Mouse (Mus musculus) E14TG2a.4 (cell line): ENCODE results near the gene Ankrd10.

Experiments
- H3K27me3 ChIP-seq: 2 replicates; pipeline ENCODE4 v1.6.1; 2014; ENCODE audit warnings: low read length, control low read depth; ENCODE audit not compliant: insufficient read depth
- H3K36me3 ChIP-seq: 2 replicates; pipeline ENCODE4 v1.6.1; 2014; ENCODE audit warnings: low read length, control low read depth; ENCODE audit not compliant: insufficient read depth
- H3K4me1 ChIP-seq: replicated peaks from 2 replicates; pipeline ENCODE4 v1.6.1; 2014; ENCODE audit warnings: low read depth, low read length, control low read depth
- H3K4me3 ChIP-seq: replicated peaks from 2 replicates; pipeline ENCODE4 v1.5.1; 2014; ENCODE audit warnings: mild to moderate bottlenecking, low read length
- H3K9me3 ChIP-seq: 2 replicates; pipeline ENCODE4 v1.6.1; 2014; ENCODE audit warnings: low read length, control low read depth
- CTCF ChIP-seq: conservative IDR thresholded peaks from 2 replicates; pipeline ENCODE4 v1.5.1; 2014; ENCODE audit warnings: low read length
- NANOG ChIP-seq: IDR thresholded peaks from 2 replicates; pipeline ENCODE4 v1.6.1; 2014; ENCODE audit warnings: borderline replicate concordance, low read length, mixed read lengths
- POU5F1 ChIP-seq: IDR thresholded peaks from 2 replicates; pipeline ENCODE4 v1.6.1; 2014; ENCODE audit warnings: low read length, borderline replicate concordance

The Ankrd10 gene

GRCm38 (mm10) chr8:11619091-11619490, 16.5 kb downstream of the Ankrd10 start:
- TF ChIP-seq POU5F1 = no peak
- Histone ChIP-seq H3K36me3 (peaks cover 100% of the 10 kb centered on the region), H3K27me3 (no peaks in the 10 kb centered on the region), H3K4me1 (peaks cover 17% of the 10 kb centered on the region; the same call in 1 of the 2 replicates), H3K9me3 (no peaks in the 10 kb centered on the region), H3K4me3 (no peak overlapping the region)

GRCm38 (mm10) chr8:11618063-11618462, 17.5 kb downstream of the Ankrd10 start:
- no peak overlapping the region for H3K4me3 ChIP-seq
- H3K27me3 ChIP-seq = no peaks in the 10 kb centered on the region
- peaks cover 12% of the 10 kb centered on the region; the same call in 1 of the 2 replicates for H3K4me1 ChIP-seq
- TF ChIP-seq CTCF (no peak), NANOG (no peak), POU5F1 (no peak)
- peaks cover 100% of the 10 kb centered on the region for H3K36me3 ChIP-seq
- H3K9me3 ChIP-seq = peaks cover 2% of the 10 kb centered on the region; the same call in 1 of the 2 replicates

GRCm38 (mm10) chr8:11616294-11616693, 19.3 kb downstream of the Ankrd10 start:
- no peaks in the 10 kb centered on the region for H3K27me3 ChIP-seq
- no peak overlapping the region for H3K4me3 ChIP-seq
- H3K9me3 ChIP-seq = peaks cover 18% of the 10 kb centered on the region
- H3K36me3 ChIP-seq = peaks cover 100% of the 10 kb centered on the region
- TF ChIP-seq NANOG (no peak), POU5F1 (no peak), CTCF (peak; percentile 63)
- peaks cover 9% of the 10 kb centered on the region; the same call in 1 of the 2 replicates for H3K4me1 ChIP-seq

GRCm38 (mm10) chr8:11614126-11614835, 21.3 kb downstream of the Ankrd10 start:
- Histone ChIP-seq H3K4me3 (no peak overlapping the region), H3K36me3 (peaks cover 100% of the 10 kb centered on the region), H3K27me3 (no peaks in the 10 kb centered on the region), H3K9me3 (peaks cover 38% of the 10 kb centered on the region), H3K4me1 (peaks cover 9% of the 10 kb centered on the region; the same call in 1 of the 2 replicates)
- TF ChIP-seq CTCF (no peak), POU5F1 (no peak), NANOG (no peak)

- Histone ChIP-seq H3K4me3 (no peak overlapping the region), H3K9me3 (peaks cover 91% of the 10 kb centered on the region), H3K36me3 (peaks cover 88% of the 10 kb centered on the region), H3K4me1 (no peaks in the 10 kb centered on the region), H3K27me3 (no peaks in the 10 kb centered on the region)
- TF ChIP-seq POU5F1 (no peak), CTCF (no peak), NANOG (no peak)
These were observed 26.7 kb downstream of the Ankrd10 start for GRCm38 (mm10) chr8:11608848-11609247.

- Histone ChIP-seq H3K9me3 (peaks cover 40% of the 10 kb centered on the region), H3K4me1 (peaks cover 7% of the 10 kb centered on the region), H3K27me3 (no peaks in the 10 kb centered on the region), H3K4me3 (no peak overlapping the region), H3K36me3 (peaks cover 22% of the 10 kb centered on the region)
- TF ChIP-seq NANOG (no peak), CTCF (peak; percentile 88), POU5F1 (no peak)
These were observed 33.4 kb downstream of the Ankrd10 start for GRCm38 (mm10) chr8:11602006-11602680.

GRCm38 (mm10) chr8:11600301-11600951, 35.1 kb downstream of the Ankrd10 start:
- TF ChIP-seq CTCF = no peak
- no peak for TF ChIP-seq POU5F1
- no peak for TF ChIP-seq NANOG
- Histone ChIP-seq H3K27me3 (no peaks in the 10 kb centered on the region), H3K9me3 (peaks cover 28% of the 10 kb centered on the region), H3K4me3 (no peak overlapping the region), H3K36me3 (peaks cover 16% of the 10 kb centered on the region), H3K4me1 (peaks cover 7% of the 10 kb centered on the region)

GRCm38 (mm10) chr8:11593222-11593884, 42.2 kb downstream of the Ankrd10 start:
- no peak for TF ChIP-seq POU5F1
- TF ChIP-seq CTCF = no peak
- TF ChIP-seq NANOG = no peak
- peaks cover 34% of the 10 kb centered on the region for H3K4me1 ChIP-seq
- peaks cover 11% of the 10 kb centered on the region for H3K9me3 ChIP-seq
- H3K36me3 ChIP-seq = no peaks in the 10 kb centered on the region
- H3K27me3 ChIP-seq = no peaks in the 10 kb centered on the region
- H3K4me3 ChIP-seq = no peak overlapping the region
